Mouse (Mus musculus) CH12F3 (cell line): ENCODE data around the gene Ptprk.

Experiments used
- in situ Hi-C: fragments of 300-500 bp; cut with MboI; formaldehyde crosslinking; loops from 2 replicates; pipeline ENCODE4 v1.14.3; 2020; ENCODE audit warnings: low sequenced_read_pairs

Ptprk gene

DNA sequence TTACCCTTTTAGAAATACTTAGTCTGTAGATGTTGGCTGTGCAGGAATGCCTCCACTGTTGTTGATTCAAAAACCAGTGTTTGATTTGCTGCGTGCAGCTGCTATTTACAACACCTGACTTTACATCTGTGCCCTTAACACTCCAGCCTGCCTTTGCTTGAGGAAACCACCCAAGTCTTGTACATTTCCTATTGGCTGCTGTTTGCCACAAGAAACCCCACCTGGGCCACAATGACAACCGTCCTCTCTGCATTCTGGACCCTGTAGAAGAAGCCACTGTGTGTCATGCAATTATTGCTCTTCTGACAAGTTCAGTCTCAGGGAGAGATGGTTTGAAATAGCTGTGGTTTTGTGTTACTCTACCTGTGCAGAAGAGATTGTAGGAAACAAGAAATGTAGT, 439.0 kb downstream of the Ptprk start:
- in situ Hi-C loops: no loop called here

DNA sequence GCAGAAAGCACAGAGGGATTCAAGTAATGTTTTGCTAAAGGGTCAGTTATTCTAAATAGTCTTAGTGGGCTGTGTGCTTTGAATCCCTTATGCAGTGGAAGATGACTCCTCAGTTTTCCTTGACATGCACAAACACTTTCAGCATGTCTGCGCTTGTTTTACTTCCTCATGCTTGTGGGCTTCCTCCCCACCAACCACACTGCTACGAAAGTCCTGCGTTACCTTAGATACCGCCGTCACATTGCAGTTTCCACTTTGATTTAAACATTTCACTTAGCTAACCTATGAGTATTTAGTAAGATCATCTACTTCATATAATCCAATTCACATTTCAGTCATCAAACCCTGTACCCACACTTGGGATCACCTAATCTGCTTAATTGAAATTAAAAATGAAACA, 441.5 kb downstream of the Ptprk start:
- in situ Hi-C loops: no loop called here

DNA sequence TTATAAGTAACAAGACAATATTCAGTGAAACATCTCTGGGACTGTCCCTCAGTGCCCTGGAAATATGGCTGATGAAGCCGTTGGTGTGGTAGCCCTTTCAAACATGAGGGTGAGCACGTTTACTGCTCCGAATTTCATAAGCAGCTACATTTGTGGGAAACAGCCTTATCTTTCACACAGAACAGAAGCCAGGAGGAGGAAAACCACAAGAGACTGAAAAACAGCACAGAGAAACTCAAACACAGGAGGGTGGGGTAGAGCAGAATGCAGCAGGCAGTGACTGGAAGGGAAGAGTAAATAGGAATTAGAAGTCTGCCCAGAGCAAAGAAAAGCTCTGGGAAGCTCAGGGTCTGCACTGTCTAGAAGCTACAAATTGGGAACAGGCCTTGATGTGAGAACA, 443.7 kb downstream of the Ptprk start:
- in situ Hi-C loops: no loop called here

DNA sequence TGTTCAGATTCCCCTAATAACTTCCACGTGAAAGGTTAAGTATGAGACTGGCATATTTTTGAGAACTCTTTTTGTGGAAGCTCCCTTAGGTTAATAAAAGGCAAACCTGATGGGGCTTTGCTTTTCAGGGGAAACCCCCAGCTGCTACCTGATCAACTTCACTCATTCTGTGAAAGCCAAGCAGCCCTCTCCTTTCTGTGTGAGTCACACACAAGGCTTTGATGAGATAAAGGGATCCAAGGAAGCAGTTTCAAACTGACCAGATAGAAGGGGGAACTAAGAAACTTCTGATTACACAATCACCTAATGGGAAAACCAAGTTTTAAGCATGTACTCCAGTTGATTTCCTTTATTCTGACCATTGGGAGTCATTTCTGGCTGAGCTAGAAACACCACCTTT, 445.2 kb downstream of the Ptprk start:
- in situ Hi-C loops: no loop called here

DNA sequence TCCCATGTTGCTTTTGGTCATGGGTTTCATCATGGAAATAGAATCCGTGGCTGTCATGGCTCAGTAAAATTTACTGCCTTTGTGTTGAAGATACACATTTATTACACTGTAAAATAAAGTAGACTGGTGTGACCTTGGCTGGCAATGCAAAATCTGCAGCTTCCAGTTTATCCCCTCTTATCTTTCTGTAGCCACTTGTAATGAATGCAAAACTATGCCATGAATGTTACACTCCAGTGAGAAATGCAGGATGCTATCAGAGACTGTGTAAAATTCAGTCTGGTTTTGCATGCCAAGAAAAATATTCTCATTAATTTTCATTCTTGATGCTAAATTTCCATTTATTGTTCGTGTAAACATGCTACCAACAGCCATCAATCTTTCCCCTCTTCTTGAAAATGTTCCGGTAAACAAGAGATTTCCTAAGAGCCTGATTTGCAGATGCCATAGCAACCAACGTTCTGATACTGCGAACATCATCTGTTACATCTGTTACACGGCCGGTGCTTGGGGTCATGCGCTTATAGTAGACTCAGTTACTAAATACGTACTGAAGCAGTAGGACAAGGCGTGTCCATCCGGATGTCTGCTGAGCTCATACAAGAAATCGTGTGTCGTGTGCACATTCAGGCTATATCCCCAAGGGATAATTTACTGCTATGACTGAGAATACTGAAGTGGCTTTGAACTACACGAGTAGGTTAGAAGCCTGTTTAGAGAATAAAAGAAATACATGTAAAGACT, 449.5 kb downstream of the Ptprk start:
- in situ Hi-C loops: no loop called here

DNA sequence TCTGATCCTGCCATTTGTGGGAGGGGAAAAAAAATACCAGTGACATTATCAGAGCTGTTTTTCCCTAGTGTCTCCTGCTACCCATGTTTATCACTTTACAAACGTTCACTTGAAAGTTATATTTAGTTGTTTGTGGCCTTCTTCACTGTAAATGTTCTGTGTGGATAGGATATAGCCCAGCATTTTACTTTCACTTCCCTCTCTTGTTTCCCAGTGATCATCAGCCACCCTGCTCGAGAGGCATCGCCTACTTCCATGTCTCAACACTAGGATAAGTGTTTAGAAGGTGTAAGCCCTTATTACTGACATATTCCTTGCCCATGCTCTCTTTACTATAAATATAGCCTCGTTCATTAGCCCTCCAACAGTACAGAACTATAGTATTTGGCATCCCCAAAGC, 466.0 kb downstream of the Ptprk start:
- in situ Hi-C loops: no loop called here

DNA sequence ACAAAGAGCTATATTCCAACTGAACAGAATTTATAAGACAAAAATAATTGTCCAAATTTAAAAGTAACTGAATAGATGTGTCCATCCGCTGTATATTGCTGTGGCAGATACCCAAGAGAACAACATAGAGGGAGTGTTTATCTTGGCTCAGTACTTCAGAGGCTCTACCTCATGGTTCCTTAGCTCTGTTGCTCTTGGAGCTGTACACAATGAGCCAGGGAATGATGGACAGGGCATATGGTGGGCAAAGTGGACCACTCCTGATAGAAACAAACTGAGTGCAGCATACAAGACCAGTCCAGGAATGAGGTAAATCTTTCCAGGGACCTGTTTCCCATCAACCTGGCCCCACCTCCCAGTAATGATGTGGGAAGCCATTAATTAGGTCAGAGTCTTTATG, 468.1 kb downstream of the Ptprk start:
- in situ Hi-C loops: no loop called here

DNA sequence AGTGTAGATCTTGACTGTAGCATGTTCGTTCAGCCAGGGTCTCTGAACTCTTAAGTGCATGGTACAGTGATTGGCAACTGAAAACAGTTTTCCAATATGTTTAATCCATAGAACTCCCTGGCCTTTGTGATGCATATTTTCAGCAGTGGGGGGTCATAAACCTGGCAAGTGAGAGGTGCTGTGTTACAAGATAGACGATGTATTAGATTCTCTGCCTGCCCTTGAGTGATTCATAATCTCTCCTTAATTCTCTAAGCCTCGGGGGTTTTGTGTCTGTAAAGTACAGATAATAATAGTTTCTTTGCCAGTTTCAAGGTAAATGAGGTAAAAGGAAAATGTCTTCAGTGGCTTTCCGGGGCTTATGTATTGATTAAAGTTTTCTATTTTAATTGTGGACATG, 475.9 kb downstream of the Ptprk start:
- in situ Hi-C loops: no loop called here

DNA sequence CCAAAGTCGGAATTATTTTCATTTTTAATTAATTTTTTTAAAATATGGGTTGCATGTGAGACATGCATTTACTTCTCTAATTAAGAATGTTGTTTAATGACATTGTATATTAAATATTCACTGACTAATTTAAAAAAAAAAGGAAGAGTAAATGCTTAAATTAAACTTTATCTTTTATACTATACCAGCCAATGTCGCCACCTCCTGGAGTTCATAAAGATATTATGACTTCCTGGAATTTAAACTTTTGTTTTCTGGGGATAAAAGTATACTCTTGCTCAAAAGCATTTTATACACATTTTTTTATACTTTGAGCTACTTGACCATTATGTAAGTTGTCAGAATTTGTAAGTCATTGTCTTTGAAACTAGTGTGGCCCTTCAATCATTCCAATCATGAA, 477.4 kb downstream of the Ptprk start:
- in situ Hi-C loops: no loop called here

DNA sequence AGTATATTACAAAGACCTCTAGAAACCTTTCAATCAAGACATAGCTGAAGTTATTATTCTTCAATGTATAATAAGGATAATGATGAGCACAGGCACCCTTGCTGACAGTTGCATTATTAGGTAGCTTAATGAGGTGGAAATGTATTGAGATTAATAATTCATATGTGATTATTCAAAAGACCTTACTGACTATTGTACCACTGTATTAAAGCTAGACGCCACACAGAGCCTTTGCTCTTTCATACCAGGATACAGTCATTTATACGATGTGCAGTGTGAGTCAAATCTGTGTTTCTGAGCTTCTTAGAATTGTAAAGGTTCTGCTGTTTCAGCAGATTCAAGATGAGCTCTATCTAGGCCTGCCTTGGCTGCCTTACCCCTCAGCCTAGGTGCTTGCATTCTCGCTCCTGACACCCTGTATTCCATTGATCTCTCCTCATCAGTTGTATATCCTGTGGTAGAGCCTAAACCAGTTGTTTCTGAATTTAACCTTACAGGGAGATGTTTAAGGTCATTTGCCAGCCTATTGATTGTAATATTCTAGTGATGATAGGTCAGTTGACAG, 489.6 kb downstream of the Ptprk start:
- in situ Hi-C loops: no loop called here

DNA sequence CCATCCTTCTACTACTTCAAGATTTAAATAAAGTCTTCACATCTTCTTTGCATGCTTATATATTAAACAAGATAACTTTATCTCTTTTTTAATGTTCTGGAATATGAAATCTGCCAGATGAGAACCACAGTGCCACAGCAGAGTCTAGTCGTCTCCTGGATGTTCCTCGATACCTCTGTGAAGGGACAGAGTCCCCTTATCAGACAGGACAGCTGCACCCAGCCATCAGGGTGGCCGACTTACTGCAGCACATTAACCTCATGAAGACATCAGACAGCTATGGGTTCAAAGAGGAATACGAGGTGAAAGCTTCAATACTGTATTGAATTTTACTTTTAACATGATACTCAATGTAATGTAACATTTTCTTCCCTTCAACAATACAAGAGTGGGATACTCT, 491.8 kb downstream of the Ptprk start:
- in situ Hi-C loops: no loop called here

DNA sequence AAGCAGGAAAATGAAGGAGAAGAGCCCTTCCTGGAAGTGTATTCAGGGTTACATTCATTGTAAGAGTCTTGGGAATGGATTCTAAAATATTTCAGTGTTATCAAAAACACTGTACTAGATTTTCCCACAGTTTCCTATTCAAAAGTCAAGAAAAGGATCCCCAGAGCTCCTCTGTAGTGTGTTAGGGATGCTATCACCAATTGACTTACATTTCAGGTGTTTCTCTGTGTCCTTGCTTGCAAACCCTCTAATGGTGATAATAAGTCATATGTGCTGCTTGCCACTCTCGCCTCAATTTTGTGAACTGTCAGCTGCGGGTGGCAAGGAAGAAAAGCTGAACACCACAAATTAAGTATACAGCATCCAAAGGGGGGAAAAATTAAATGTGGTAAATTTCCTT, 492.2 kb downstream of the Ptprk start:
- in situ Hi-C loops: no loop called here

DNA sequence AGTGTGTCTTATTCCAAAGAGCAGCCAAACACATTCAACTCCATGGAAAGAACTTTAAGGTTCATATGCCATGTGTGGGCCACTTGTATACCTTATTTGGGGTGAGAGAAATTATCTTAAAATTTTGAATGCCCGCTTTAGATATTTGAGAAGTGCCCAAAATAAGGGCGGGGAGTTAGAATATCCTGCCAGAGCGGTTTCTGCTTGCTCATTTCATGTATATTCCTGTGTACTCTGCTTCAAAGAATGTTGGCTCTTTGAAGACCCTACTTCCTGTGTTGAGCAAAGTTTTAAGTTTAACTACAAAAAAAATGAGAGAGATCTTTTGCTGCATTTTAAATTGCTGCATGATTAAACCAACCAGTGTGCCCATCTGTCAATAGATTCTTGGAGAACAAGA, 492.8 kb downstream of the Ptprk start:
- in situ Hi-C loops: no loop called here

DNA sequence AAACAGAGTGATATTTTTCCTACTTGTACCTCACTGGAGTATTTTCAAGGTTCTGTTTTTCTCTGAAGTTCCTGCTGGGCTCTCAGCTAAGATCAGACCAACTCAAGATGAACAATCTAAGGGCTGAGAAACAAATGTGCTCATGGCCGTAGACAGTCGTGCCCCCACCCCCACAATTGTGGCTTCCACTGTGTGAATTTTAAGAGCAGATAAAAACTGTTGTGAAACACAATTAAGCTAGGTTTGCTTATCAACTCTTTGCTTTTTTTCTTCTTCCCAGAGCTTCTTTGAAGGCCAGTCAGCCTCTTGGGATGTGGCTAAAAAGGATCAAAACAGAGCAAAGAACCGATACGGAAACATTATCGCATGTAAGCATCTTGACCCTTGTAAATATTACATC, 493.4 kb downstream of the Ptprk start:
- in situ Hi-C loops: no loop called here

DNA sequence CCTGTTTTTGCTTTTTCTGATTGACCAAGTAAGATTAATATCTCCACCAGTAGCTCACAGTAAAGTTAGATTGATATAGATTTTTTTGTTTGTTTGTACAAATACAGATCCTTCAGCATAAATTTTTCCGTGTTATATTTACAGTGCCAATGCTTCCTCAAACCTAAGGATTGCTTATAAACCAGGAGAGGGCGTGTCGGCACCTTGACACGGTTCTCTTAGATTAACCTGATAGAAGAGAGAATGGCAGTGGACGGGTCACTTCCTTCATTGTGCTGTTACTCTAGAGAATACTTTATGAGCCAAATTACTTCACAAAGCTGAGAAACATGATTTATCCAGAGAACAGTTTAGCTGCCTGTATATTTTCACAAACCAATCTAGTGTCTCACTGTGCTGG, 505.0 kb downstream of the Ptprk start:
- in situ Hi-C loops: no loop called here

DNA sequence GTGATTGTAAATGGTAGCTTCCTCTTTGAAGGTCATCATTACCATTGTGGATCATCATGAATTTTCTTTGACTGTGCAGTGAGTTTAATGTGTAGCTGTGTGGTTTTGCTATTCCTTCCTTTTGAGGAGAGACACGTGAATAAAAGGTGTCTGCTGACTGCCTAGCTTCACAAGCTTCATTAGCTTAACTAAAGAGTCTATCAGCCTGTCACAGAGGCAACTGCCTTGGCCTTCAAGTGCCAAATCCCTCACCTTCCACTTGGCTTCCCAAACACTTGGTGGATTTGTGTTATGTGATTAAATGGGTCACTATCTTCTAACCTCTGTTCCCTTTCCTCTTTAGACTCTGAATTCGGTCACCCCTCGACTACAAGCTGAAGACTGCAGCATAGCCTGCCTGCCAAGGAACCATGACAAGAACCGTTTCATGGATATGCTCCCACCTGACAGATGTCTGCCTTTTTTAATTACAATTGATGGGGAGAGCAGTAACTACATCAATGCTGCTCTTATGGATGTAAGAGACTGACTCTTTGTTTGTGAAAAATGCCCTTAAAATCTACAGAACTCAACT, 512.0 kb downstream of the Ptprk start:
- in situ Hi-C loops: no loop called here

DNA sequence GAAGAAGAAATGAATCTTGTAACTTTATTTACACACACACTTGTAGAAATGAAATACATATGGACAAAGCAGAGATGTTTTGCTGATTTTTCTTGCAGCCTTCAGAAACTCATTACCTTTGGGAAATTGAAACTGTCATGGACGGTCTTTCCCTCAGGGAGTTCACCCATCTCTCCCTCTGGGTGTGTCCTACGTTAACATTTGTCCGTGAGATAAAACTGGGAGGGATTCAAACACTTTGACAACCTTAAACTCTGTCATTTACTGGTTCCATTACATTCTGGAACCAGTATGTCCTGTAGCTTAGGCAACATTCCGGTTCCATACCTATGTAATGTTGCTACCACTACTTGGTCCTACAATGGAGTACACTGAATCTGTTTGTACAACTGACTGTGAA, 513.8 kb downstream of the Ptprk start:
- in situ Hi-C loops: no loop called here

DNA sequence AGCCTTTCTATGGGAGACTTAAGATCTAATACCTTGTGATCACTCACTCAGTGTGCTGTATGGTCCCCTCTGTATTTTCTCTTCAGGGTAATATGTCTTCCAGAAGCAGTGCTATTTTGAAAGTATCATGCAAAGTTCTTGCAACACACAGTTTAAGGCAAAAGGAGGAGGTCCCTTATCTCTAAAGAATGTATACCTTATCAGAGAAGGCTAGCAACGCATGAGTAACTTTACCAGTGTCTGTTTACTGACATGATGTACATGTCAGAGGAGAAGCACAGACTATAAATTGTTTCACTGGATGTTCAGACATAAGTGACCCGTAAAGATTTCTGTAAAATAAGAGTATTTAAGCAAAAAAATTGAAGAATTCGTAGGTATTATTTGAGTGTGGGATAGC, 516.2 kb downstream of the Ptprk start:
- in situ Hi-C loops: no loop called here

DNA sequence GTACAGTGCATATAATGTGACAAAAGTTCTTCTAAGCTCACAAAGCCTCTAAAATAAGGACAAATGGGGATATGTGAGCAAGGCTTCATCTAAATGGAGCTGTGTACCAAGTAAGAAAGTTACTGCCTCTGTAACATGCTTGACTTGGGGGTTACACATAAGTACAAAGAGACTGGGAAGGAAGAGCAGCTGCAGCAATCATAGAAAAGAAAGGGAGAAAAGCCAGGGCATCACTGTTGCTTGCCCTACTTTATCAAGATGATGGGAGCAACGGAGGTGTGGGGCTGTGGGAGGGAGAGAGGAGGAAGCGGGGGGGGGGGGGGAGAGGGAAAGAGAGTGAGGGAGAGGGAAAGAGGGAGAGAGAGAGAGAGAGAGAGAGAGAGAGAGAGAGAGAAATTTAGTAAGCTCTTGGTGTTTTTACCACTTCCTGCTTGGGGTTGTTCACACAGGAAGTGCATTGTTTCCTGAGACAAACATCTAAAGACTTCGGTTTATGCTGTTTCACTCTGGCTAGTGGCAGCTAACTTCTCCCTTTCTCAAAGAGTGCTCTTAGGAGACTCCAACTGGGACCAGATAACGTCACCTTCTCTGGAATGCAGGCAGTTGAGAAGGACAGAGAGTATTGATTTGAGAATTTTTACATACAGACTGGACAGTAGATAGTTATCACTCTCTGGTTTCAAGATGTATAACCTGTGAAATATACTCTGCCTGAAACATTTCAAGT, 519.1 kb downstream of the Ptprk start:
- in situ Hi-C loops: no loop called here

DNA sequence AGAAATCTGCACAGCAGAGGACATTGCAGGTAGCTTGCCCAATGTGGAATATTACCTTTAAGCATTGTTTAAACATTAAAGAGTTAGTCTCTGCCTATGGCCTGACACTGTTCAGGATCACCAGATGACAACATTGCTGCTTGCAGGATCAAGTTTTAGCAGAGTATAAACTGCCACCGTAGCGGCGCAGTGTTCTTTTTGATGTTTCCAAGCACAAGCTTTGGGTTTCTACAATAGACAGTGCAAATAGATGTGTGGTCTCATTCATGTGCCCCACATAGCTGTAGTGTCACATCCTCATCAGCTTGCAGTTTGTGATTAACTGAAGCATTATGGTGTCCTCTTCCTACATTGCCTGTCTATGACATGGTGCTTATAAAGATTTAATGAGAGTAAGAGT, 522.3 kb downstream of the Ptprk start:
- in situ Hi-C loops: no loop called here

DNA sequence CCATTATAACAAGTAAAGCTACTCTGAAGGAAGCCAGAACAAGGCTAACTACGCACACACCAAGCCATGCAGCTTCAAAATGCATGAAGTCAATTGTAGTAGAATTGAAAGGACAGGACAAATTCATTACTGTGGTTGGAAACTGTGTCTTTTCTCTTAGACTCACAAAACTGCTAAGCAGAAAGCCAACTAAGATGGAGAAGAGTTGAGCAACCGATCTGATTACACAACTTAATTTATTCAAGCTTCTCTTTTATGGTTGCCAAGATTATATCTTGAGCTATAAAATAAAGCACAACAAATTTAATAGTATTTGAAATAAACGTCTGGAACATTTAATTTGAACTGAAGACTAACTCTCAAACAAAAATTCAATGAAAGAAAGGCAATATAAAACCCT, 534.5 kb downstream of the Ptprk start:
- in situ Hi-C loops: no loop called here

DNA sequence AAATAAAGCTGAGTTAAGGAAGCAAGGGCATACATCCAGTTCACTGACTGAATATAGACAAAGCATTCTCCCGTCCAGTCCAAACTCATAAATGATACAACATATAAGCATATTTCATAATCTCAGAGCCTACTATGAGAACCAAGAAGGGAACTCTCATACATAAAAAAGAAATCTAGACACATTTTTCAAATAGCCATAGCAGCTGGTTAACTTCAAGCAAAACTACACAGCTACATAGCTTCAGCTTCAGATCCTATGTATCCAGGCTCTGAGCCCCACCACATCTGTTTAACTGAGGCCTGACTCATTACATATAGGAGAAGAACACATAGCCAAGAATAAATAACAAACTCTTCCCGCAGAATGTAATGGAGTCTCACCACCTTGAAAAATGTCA, 539.8 kb downstream of the Ptprk start:
- in situ Hi-C loops: no loop called here
